Mouse (Mus musculus) megakaryocyte, embryonic 14.5 days (primary cell): ENCODE data around the gene Alk.

Source experiments
- FLI1 ChIP-seq: IDR thresholded peaks from 2 replicates; pipeline ENCODE4 v1.6.1; 2012; ENCODE audit warnings: low read length, inconsistent platforms, mixed read lengths
- GATA1 ChIP-seq: IDR thresholded peaks from 3 replicates; pipeline ENCODE4 v1.6.1; 2012; ENCODE audit warnings: mixed read lengths, low read length, inconsistent platforms, borderline replicate concordance

GRCm38 (mm10) chr17:72087261-72087703, 517.1 kb downstream of the Alk start:
- no peak for TF ChIP-seq FLI1
- TF ChIP-seq GATA1 = no peak
